ENCODE assay signal across 8 mouse cellular contexts in the genomic region with DNA sequence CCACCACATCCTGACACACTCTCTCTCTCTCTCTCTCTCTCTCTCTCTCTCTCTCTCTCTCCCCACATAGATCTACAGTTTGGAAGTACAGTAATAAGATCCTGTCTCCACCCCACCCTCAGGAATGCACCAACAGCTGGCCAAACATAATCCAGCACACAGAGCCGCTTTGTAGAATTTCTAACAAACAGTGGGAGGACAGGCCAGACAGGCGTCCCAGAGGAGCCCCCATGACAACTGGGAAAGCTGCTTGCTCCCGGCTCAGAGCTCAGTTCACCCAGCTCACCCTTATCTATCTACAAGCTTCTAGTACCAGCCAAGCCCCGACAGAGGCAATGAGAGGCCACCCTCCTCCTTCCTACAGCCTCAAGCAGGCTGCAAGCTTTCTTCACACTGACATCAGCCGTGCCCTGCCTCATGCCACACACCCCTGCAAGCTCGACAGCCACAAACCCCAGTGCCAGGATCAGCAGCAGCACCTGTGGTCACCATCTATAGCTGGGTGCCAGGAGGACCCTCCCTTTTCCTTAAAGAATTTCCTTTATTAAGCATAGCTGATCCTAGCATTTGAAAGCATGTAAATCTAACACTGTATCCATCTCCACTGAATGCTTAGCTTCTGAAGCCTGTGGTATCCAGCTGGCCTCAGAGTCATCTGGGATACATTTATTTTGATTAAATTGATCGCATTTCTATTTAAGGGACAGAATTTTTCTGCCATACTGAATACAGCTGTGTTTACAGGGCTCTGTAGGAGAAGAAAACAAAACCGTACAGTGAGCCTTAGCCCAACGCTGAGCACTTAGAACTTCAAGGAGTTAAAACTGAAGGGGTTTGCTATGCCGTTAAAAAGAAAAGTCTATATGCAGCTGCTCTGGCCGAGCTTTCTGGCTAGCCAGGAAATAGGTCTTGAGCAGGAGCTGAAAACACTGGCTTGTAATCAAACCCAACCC.
DNase-seq lines count a peak whose midpoint lies in the region; ATAC-seq and TF ChIP-seq lines count a peak whose summit lies in the region.

No protein-coding gene starts in this region.

- H3K27ac ChIP-seq in layer of hippocampus, adult 2 months, result peak overlapping the region; percentile 91
- 0 out of 2 replicates have a peak overlapping the region, but pooled peaks have one; percentile 9 for H3K27ac ChIP-seq in liver, embryonic 15.5 days (replicated peaks)
- H3K27ac ChIP-seq in thymus, adult 2 months (ENCODE audit: control insufficient read depth, insufficient read depth, low read length), result peak overlapping the region; percentile 98

- H3K9me3 ChIP-seq in liver, embryonic 15.5 days (replicated peaks), result no peaks in the 10 kb centered on the region

- peak; percentile 23 for DNase-seq in cerebellum, adult 8-10 months
- peak; percentile 83 for DNase-seq in forelimb bud, embryonic 11.5 days (ENCODE audit: low read depth, low spot score)
- DNase-seq in heart, postnatal 36 days, result peak; percentile 24 to 37
- peak; percentile 16 to 27 for DNase-seq in layer of hippocampus, adult 2 months (ENCODE audit: low spot score in 2 of 2)
- peak; percentile 86 for DNase-seq in neural tube, embryonic 10.5 days (ENCODE audit: extremely low spot score, low spot score)
- peak; percentile 80 for DNase-seq in thymus, adult 2 months

- peak overlapping the region; percentile 50 for H3K4me2 ChIP-seq in liver, embryonic 15.5 days

- H3K27me3 ChIP-seq in C2C12 (ENCODE audit: control insufficient read depth, insufficient read depth, insufficient read length), result no peaks in the 10 kb centered on the region
- H3K27me3 ChIP-seq in liver, embryonic 15.5 days, result peaks cover 26% of the 10 kb centered on the region
- no peaks in the 10 kb centered on the region for H3K27me3 ChIP-seq in thymus, adult 2 months (ENCODE audit: control insufficient read depth, insufficient read depth, low read length)

- TF ChIP-seq CTCF in C2C12 (IDR thresholded peaks at IDR 0.05; ENCODE audit: control insufficient read depth, insufficient read depth, insufficient read length), result no peak
- no peak for TF ChIP-seq CTCF in layer of hippocampus, adult 2 months (conservative IDR thresholded peaks at IDR 0.05)
- TF ChIP-seq CTCF in thymus, adult 2 months (IDR thresholded peaks at IDR 0.05; ENCODE audit: borderline replicate concordance, control insufficient read depth, extremely low read depth, insufficient read depth, low read length, poor library complexity), result no peak

- intact Hi-C loops in heart, postnatal 36 days (cut with DNase I), result loop anchor here (2.0 to 10.0 kb wide), 5 partner anchors 84 to 1187 kb away; a partner anchor contains a TSS

- H3ac ChIP-seq in C2C12 (ENCODE audit: control insufficient read depth, insufficient read length, low read depth), result peak overlapping the region; percentile 54

- no peak overlapping the region for H3K9ac ChIP-seq in liver, embryonic 15.5 days

- no peaks in the 10 kb centered on the region for H3K36me3 ChIP-seq in C2C12 (ENCODE audit: control insufficient read depth, insufficient read depth)
- H3K36me3 ChIP-seq in liver, embryonic 15.5 days (replicated peaks), result no peaks in the 10 kb centered on the region
- no peaks in the 10 kb centered on the region for H3K36me3 ChIP-seq in thymus, adult 2 months (ENCODE audit: control insufficient read depth, insufficient read depth, low read length)

- WGBS in liver, embryonic 15.5 days (ENCODE audit: insufficient replicate concordance), result 23% methylated on average over 11 of the region's 11 CpGs
- WGBS in thymus, adult 2 months, result 8% methylated on average over 11 of the region's 11 CpGs

- peak; percentile 52 for ATAC-seq in liver, embryonic 15.5 days (ENCODE audit: insufficient read depth)

- peaks cover 14% of the 10 kb centered on the region for H3K4me1 ChIP-seq in liver, embryonic 15.5 days (replicated peaks)
- H3K4me1 ChIP-seq in thymus, adult 2 months (replicated peaks; ENCODE audit: control insufficient read depth, insufficient read depth, low read length), result peaks cover 26% of the 10 kb centered on the region

- peak overlapping the region; percentile 47 for H3K4me3 ChIP-seq in C2C12 (ENCODE audit: insufficient read depth, poor library complexity, severe bottlenecking)
- peak overlapping the region; percentile 69 for H3K4me3 ChIP-seq in layer of hippocampus, adult 2 months
- no peak overlapping the region; the same call in 1 of the 2 replicates for H3K4me3 ChIP-seq in liver, embryonic 15.5 days (replicated peaks)
- peak overlapping the region; percentile 64 for H3K4me3 ChIP-seq in thymus, adult 2 months (ENCODE audit: control insufficient read depth, insufficient read depth, low read length)

- peak; percentile 74 for TF ChIP-seq POLR2A in thymus, adult 2 months (IDR thresholded peaks at IDR 0.05; ENCODE audit: control insufficient read depth, extremely low read depth, insufficient read depth, low read length, poor library complexity)

- H3K79me2 ChIP-seq in C2C12 (ENCODE audit: control insufficient read depth, insufficient read depth), result peaks cover 11% of the 10 kb centered on the region

- H3K79me3 ChIP-seq in C2C12 (ENCODE audit: low read depth), result peaks cover 6% of the 10 kb centered on the region

TF ChIP-seq in C2C12, 6 proteins besides CTCF, POLR2A, EP300 and RAD21:
- no peak for TF ChIP-seq MYOG (IDR thresholded peaks at IDR 0.05; ENCODE audit: control insufficient read depth, extremely low read depth, insufficient read length)
- peak; percentile 91 for TF ChIP-seq MYOD1 (IDR thresholded peaks at IDR 0.05; ENCODE audit: control insufficient read depth, insufficient read length, low read depth)

Comparison
In these comparisons a context has a peak if more than half of its experiments do, and no peak if none do; other contexts are left out.
1. DNase-seq: peak in every context shown above with its lines; median percentile 86 in neural tube, embryonic 10.5 days; 83 in forelimb bud, embryonic 11.5 days; 80 in thymus, adult 2 months; 30 in heart, postnatal 36 days; 23 in cerebellum, adult 8-10 months; 22 in layer of hippocampus, adult 2 months.
2. H3K27ac ChIP-seq: peak in every context shown above with its lines; median percentile 98 in thymus, adult 2 months; 91 in layer of hippocampus, adult 2 months; 9 in liver, embryonic 15.5 days.